Mouse (Mus musculus) gastrocnemius, adult 2 months (tissue): ENCODE measurements around the gene Hand1. TPM values are rescaled to one million over a fixed set of nuclear protein-coding genes. Genes with fewer than 3 reads are reported as not detected.

ENCODE experiments used
- DNase-seq: peaks from one replicate; pipeline ENCODE4 v3.0.0; 2022
- H3K27ac ChIP-seq: fragments of 200-600 bp; 2 replicates; pipeline ENCODE4 v1.8.1; 2022; ENCODE audit warnings: mild to moderate bottlenecking
- H3K4me3 ChIP-seq: fragments of 200-600 bp; 2 replicates; pipeline ENCODE4 v1.8.1; 2022; ENCODE audit warnings: mild to moderate bottlenecking, moderate library complexity
- CTCF ChIP-seq: fragments of 200-600 bp; IDR thresholded peaks from 2 replicates; pipeline ENCODE4 v1.8.1; 2022; ENCODE audit warnings: antibody characterized with exemption, mild to moderate bottlenecking, moderate library complexity
- intact Hi-C: fragments of 180-260 bp; cut with DNase I; formaldehyde crosslinking; loops from one replicate; pipeline ENCODE4 v1.15.1; 2025
- total RNA-seq, 2 experiments: library from RNA; stranded (reverse); gene quantifications; 2 replicates each; pipeline ENCODE4 v1.2.3; 2021

Hand1 gene
- total RNA-seq, 2 experiments from 2014 or later, result not detected

DNA sequence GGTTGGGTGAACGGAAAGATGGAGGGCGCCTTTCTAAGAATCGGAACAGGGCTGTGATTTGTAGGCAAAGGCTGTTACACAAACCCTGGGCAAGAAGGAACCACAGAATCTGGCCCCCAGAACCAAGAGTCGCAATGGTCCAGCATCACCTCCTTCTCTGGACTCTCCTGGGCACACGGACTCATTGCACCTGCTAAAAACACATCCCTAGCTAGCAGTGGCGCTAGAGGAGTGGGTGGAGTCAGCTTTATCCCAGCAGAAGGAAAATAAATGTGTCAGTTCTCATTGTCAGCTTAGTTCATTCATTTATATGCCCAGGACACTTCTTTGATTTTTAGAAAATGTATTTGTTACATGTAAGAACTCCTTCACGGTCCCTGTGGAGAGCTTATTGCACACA lies 8.8 kb upstream of the Hand1 start:
- no peak for TF ChIP-seq CTCF
- no peak for DNase-seq
- intact Hi-C loops, result no loop called here
- no peak overlapping the region for H3K27ac ChIP-seq
- no peak overlapping the region for H3K4me3 ChIP-seq

DNA sequence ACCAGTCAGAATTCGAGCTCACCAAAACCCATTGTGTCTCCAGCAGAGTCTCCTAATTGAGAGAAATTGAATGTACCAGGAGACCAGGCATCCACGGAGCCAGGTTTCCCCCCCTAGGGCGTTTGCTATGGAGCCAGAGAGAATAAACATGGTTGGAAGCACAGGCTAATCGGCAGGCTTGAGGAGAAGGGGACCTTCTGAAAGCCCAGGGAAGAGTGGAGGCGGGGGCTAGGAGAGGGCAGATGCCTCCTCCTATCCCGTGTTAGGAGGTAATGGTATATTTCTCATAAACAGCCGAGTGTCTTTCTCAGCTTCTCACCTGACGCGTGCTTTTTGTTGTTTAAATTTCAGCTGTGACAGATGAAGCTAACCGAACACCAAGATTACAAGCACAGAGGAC lies 8.4 kb upstream of the Hand1 start:
- no peak overlapping the region for H3K27ac ChIP-seq
- DNase-seq, result no peak
- no peak for TF ChIP-seq CTCF
- intact Hi-C loops, result no loop called here
- no peak overlapping the region for H3K4me3 ChIP-seq

DNA sequence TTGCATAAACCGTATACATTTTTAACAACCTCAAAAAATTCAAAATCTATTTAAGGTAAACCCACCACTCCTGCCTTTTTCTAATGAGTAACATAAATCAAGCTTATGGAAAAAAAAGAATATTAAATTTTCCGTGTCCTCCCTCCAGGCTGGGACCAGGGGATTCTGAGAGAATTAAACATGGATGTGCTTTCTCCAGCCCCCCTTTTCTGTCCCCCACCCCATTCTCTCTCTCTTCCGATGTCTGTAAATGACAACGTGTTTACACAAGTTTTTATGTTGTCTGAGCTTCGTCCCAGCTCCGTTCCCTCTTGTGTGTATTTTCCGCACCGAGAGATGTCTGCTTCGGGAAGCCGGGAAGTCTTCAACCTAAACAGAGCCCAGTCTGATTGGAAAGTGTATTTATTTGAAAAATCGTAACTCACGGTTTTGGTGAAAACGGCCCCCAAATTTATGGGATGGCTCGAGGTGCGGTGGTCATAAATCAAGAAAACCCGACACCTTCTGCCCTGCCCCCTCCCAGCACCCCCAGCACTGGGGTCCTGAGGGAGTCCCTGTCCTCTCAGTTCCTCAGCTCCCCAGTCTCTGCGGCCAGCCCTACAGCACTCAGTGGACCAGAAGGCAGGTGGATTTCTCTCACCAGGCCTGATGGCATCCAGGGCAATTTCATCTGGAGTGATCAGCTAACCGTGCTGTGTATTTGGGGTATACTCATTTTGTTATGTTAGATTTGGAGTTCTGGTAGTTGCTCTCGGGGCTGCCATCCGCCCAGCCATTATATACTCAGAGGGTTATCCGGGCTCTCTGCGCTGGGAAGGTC lies 5.5 kb upstream of the Hand1 start:
- no peak for DNase-seq
- Histone ChIP-seq H3K4me3 (no peak overlapping the region), H3K27ac (no peak overlapping the region)
- no peak for TF ChIP-seq CTCF
- intact Hi-C loops, result no loop called here

DNA sequence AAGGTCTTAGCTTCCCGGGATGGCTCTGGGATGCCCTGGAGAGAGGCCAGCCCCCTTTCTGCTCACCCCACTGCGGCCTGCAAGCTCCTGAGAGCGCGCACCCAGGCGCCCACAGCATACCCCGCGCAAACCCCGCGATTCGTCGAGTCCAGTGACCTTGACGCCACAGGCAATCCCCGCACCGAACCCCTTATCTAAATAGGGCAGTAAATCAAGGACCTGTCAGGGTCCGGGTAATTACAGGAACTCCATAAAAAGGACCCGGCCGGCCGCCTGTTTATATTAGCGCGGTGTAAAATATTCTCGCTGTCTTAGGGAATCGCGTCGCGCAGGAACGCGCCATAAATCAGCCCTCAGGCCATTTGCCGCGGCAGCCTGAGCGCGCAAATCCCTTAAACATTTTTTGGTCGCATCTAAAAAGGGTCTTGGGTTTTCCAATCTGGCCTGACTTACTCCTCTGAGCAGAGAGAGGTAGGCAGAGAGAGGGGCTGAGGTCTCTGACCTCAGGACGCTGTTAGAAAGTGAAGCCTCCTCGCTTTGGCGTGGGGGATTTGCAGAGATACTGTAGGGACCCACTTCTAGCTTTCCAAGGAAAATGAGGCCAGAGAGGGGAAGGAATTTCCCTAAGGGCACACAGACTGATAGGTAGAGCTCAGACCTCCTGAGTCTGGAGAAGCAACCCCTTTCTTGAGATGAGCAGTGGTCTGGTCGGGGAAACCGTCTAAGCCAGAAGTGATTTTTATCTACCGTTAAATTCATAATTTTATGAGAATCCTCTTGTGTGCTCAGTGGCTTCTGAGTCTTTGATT lies 4.5 kb upstream of the Hand1 start:
- no peak for TF ChIP-seq CTCF
- H3K27ac ChIP-seq, result no peak overlapping the region
- no peak for DNase-seq
- intact Hi-C loops, result no loop called here
- H3K4me3 ChIP-seq, result no peak overlapping the region

DNA sequence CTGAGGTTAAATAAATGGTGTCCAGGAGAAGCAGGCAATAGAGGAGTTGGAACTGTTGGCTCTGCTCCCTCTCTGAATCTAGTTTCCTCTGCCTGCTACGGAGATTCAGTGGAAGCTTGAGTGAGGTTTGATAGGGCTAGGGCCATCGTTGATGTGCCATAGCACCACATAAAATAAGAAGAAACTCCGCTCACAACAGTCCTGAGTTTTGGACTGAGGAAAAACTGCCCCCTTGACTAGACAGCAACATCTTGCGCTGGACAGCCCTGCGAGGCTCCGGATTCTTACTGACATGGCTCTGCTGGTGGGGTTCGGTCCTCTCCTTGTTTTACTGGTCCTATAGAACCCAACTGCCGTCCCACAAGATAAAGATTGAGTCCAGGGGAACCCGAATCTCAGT lies 3.8 kb upstream of the Hand1 start:
- no peak overlapping the region for H3K4me3 ChIP-seq
- H3K27ac ChIP-seq, result no peak overlapping the region
- no peak for DNase-seq
- no peak for TF ChIP-seq CTCF
- intact Hi-C loops, result no loop called here

DNA sequence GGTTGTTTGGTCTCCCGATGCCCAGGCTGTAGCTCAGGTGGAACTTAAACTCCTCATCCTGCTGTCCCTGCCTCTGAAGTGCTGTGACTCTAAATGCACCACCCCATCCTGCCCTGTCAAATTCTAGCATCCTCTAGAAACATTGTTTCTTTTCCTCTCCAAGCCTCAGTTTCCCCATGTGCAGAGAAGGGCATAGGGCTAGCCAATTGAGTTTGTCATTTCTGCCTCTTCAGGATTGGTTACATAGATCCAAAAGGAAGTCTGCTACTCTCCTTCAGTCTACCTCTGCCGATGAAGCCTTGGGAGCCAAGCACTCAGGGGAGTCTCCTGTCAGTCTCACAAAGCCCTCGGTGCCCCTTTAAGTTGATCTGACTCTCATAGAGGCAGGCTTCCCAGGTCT lies 3.3 kb upstream of the Hand1 start:
- intact Hi-C loops, result no loop called here
- no peak for DNase-seq
- Histone ChIP-seq H3K27ac (no peak overlapping the region), H3K4me3 (no peak overlapping the region)
- TF ChIP-seq CTCF, result no peak

DNA sequence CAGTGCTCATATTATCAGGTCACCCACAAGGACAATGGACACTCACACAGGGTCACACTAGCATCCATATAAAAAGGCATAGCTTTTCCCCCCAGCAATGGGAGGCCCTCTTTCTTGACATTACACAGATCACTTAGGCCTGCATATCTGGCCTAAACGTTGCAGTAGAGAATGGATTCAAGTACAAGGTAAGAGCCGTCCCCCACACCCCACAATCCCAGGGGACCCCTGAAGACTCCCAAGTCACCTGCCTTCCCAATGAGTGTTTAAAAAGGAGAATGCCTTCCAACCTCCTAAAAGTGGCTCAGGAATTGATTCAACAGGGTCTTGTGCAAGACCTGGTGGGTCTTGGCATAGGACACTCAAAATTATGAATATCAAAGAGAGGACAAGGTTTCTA lies 2.7 kb upstream of the Hand1 start:
- intact Hi-C loops, result no loop called here
- no peak for TF ChIP-seq CTCF
- DNase-seq, result no peak
- Histone ChIP-seq H3K4me3 (no peak overlapping the region), H3K27ac (no peak overlapping the region)

DNA sequence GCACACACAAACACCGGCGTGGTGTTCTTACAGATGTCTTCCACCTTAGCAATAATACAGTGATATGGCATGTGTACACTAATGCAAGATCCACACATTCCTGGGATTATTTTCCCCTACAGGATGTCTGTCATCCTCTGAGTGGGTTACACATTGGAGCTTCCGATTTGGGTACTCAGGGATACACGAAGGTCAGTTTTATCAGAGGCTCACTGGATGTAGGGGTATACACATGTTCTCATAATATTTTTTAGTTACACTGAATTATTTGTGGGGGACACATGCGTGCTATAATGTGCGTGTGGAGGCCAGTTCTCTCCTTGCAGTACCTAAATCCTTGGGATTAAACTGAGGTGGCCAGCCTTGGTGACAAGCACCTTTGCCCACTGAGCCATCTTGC lies 1.4 kb upstream of the Hand1 start:
- no peak for DNase-seq
- H3K27ac ChIP-seq, result no peak overlapping the region
- no peak for TF ChIP-seq CTCF
- no peak overlapping the region for H3K4me3 ChIP-seq
- intact Hi-C loops, result no loop called here

DNA sequence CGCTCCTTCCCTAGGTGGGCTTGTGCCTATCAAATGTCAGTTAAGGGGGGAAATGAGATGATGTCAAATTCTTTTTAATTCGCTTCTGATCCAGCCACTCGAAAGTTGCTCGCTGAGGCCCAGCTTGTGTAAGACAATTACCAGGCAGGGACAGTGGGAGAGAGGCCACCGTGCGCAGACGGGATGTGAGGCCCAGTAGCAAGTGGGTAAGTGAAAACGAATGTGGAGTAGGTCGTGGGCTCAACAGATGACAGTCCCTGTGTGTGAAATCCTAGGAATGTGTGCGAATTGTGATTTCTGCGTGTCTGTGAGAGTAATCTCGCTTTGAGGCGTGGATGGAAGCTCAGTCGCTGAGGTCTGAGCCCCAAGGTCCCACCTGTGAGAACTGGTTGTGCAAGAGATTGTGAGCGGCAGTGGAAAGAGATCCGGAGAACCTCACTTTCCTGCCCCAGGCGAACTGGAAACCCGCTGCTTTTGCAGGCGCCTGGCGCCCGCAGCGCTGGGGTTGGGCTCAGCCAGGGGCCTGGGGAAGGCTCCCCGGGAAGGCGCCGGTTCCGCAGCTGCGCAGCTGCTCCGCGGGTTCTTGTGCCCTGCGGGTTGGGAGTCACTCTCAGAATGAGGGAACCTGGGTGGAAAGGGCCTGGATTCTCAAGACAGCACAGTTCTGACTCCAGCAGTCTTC lies 819 bp upstream of the Hand1 start:
- Histone ChIP-seq H3K4me3 (no peak overlapping the region), H3K27ac (no peak overlapping the region)
- no peak for TF ChIP-seq CTCF
- intact Hi-C loops, result no loop called here
- DNase-seq, result peak; percentile 13

DNA sequence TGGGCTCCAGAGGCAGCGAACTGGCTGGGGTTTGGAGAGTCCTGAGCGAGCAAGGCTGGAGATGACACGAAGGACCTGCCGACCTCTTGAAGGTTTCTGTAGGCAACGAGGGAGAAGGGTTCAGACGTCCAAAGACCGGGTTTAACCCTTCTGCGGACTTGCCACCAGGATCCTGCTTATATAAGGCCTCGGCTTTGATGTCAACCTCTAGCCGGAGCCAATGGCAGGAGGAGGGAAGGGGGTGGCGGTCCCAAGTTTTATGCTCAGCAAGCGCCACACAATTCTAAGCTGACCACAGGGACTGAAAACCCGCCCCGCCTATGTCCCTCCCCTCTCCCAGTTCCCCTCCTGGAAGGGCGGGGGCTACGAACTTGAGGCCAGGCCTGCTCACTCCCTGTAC lies 757 bp downstream of the Hand1 start:
- TF ChIP-seq CTCF, result no peak
- no peak for DNase-seq
- intact Hi-C loops, result no loop called here
- no peak overlapping the region for H3K4me3 ChIP-seq
- H3K27ac ChIP-seq, result no peak overlapping the region

DNA sequence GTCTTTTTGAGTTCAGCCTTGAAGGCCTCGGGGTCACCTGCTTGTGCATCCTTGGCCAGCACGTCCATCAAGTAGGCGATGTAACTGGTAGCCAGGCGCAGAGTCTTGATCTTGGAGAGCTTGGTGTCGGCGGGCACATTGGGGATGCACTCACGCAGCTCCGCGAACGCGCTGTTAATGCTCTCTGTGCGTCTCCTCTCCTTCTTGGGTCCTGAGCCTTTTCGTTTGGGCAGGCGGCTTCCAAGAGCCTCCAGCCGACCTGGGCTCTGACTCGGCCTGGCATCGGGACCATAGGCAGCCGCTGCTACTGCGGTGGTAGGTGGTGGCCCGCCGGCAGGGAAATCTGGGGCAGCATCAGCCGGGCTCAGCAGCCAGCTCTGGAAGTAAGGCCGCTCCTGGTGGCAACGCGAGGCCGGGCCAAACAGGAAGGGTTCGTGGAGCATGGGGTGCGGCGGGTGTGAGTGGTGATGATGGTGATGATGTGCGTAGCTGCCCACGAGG lies 1.3 kb downstream of the Hand1 start:
- no peak overlapping the region for H3K27ac ChIP-seq
- no peak for TF ChIP-seq CTCF
- intact Hi-C loops, result no loop called here
- DNase-seq, result peak; percentile 11
- no peak overlapping the region for H3K4me3 ChIP-seq

DNA sequence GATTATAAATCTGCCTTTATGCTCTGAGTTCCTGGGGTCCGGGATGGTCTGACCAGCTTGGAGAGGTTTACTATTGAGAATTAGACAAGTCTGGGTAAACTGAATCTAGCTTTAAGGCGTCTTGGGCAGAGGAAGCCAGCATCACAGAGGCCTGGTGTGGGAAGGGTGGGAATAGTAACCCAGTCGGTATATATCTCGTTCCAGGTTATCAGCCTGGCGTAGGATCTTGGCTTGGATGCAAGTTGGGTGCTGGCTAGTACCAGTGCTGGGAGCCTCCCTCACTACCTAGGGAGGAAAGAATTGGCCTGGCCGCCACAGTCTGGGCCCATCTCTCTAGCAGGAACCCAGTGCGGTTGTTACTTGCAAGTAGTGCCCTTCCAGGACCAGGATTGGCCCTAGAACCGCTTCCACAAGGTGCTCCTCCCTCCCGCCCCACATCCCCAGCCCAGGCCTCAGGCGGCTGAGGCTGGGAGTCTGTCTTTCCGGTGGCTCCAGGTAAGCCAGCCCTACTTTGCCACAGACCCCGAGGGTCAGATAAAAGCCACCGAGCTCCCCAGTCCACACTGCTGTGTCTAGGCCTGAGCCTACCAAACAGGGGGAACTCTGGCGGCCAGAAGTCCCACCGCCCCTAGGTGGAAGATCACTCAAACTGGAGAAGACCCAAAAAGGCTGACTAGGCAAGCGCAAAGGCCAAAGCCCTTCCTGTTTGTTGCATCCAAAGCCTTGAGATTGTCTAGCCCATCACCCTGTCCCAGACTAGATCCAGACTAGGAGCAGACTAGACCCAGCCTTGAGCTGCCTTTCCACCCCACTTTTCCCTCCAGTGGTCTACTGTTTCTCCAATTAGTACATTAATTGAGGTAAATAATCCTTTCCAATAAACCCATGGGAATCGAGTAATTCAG lies 2.5 kb downstream of the Hand1 start:
- intact Hi-C loops, result no loop called here
- no peak overlapping the region for H3K4me3 ChIP-seq
- H3K27ac ChIP-seq, result no peak overlapping the region
- DNase-seq, result no peak
- TF ChIP-seq CTCF, result no peak
